Mouse (Mus musculus) bone marrow macrophage, adult 2 months (primary cell): ENCODE data around the gene Gm3020. TPM values are rescaled to one million over a fixed set of nuclear protein-coding genes. Genes with fewer than 3 reads are reported as not detected.
"Not testable (repeated sequence)": the region's sequence is repeated elsewhere in the genome, so short reads cannot be mapped to it uniquely, and the experiment has no call there.

Experiments used
- H3K27ac ChIP-seq: 2 replicates; pipeline ENCODE4 v1.5.1; 2012; ENCODE audit warnings: low read depth, low read length; ENCODE audit not compliant: insufficient read depth
- H3K4me1 ChIP-seq: 2 replicates; pipeline ENCODE4 v1.6.1; 2012; ENCODE audit warnings: low read length; ENCODE audit not compliant: control insufficient read depth, insufficient read depth
- H3K4me3 ChIP-seq: 2 replicates; pipeline ENCODE4 v1.5.1; 2012; ENCODE audit warnings: mild to moderate bottlenecking, low read length, moderate library complexity; ENCODE audit not compliant: insufficient read depth
- polyA plus RNA-seq: library from polyadenylated mRNA; stranded (reverse); fragments of >200 nt; gene quantifications from 2 replicates; pipeline ENCODE4 v1.2.4, GENCODE M21; 2012; ENCODE audit not compliant: missing spikeins, insufficient read depth, insufficient read length

Gm3020 gene
- not detected in 2 replicates for polyA plus RNA-seq

DNA sequence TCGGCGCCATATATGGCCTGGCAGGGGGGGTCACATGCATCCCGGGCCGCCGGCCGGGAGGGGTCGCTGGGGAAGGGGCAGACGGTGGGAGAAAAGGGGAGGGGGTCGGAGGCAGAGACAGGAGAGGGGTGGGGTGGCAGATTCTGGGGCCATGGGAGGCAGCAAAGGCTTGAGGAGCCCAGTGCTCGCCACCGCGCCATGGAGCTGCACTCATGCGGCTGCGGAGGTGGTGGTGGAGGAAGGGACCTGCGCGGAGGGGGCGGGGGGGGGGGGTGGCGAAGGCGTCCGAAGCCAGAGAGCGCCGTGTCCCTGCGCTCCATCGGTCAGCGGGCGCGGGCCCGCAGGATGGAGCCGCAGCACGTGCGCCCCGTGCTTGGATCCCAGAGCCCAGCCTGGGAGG lies at the start of gene Gm3020:
Gm3020 (plus strand) TSS at position 301 of the 400 bp plus-strand sequence.
- not testable (repeated sequence) for H3K4me3 ChIP-seq, H3K4me1 ChIP-seq, H3K27ac ChIP-seq

DNA sequence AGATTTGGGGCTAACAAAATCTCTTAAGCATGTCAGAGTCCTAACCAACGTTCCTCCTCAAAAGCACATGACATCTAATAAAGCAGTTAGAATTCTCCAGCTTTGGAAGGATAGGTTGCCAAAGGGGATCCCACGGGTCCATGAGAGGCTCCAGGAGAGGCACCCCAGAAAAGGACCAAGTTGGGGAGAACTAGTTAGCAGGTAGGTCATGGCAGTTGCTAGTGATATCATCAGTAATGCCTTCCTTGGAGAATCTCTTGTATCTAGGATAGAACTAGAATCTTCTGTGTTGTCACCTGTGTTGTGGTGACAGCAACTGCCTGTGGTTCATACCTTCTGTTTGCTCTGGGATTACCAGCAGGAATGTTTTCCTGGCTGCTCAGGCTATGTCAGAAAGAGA lies 17.6 kb upstream of the Gm3020 start, which contains the start of gene Gm3012:
Gm3012 (plus strand) TSS at position 301 of the 400 bp plus-strand sequence.
- not testable (repeated sequence) for H3K4me1 ChIP-seq, H3K4me3 ChIP-seq, H3K27ac ChIP-seq

DNA sequence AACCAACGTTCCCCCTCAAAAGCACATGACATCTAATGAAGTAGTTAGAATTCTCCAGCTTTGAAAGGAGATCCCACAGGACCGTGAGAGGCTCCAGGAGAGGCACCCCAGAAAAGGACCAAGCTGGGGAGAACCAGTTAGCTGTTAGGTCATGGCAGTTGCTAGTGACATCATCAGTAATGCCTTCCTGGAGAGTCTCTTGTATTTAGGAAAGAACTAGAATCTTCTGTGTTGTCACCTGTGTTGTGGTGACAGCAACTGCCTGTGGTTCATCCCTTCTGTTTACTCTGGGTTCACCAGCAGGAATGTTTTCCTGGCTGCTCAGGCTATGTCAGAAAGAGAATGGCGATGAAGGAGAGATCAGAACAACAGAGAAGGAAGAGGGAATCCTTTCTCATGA lies 36.7 kb downstream of the Gm3020 start, which contains the start of gene Gm3043:
Gm3043 (plus strand) TSS at position 301 of the 400 bp plus-strand sequence.
- H3K27ac ChIP-seq, H3K4me1 ChIP-seq, H3K4me3 ChIP-seq: not testable (repeated sequence)

Other genes with a start within 250 kb of the Gm3020 start
- gene Gm10409, start 239.4 kb upstream of the Gm3020 start, polyA plus RNA-seq: not detected in 2 replicates
- gene Gm3005, start 223.9 kb upstream of the Gm3020 start, polyA plus RNA-seq: not detected in 2 replicates
- not detected in 2 replicates for gene Gm10408, start 202.7 kb upstream of the Gm3020 start, polyA plus RNA-seq
- not detected in 2 replicates for gene Gm3012, start 17.5 kb upstream of the Gm3020 start, polyA plus RNA-seq
- gene Gm3043, start 36.8 kb downstream of the Gm3020 start, polyA plus RNA-seq: not detected in 2 replicates
- gene Gm3002, start 158.0 kb downstream of the Gm3020 start, polyA plus RNA-seq: not detected in 2 replicates
- not detected in 2 replicates for gene Gm3033, start 194.2 kb downstream of the Gm3020 start, polyA plus RNA-seq
- gene Gm2916, start 232.1 kb downstream of the Gm3020 start, polyA plus RNA-seq: not detected in 2 replicates